Mouse (Mus musculus) brown adipose tissue, adult 24 weeks (tissue): ENCODE results near the gene Ly6g6c. TPM values are rescaled to one million over a fixed set of nuclear protein-coding genes. Genes with fewer than 3 reads are reported as not detected.

Experiments
- H3K27ac ChIP-seq: fragments of 200-500 bp; replicated peaks from 2 replicates; pipeline ENCODE4 v1.5.1; 2012; ENCODE audit warnings: low read depth, mild to moderate bottlenecking, low read length
- H3K4me1 ChIP-seq: fragments of 200-500 bp; 2 replicates; pipeline ENCODE4 v1.6.1; 2012; ENCODE audit warnings: low read length, mixed read lengths; ENCODE audit not compliant: control insufficient read depth, insufficient read depth, insufficient read length
- H3K4me3 ChIP-seq: fragments of 200-500 bp; 2 replicates; pipeline ENCODE4 v1.5.1; 2012; ENCODE audit warnings: low read depth, mild to moderate bottlenecking, low read length, moderate library complexity; ENCODE audit not compliant: insufficient read depth
- polyA plus RNA-seq: library from polyadenylated mRNA; stranded (reverse); fragments of >200 nt; gene quantifications from 2 replicates; pipeline ENCODE4 v1.2.4, GENCODE M21; 2012; ENCODE audit not compliant: missing spikeins, insufficient read depth, insufficient read length

The Ly6g6c gene
- polyA plus RNA-seq, 1 experiment, result not detected

GRCm38 (mm10) chr17:35045807-35046680 lies 19.1 kb upstream of the Ly6g6c start:
- H3K4me3 ChIP-seq, result peak overlapping the region; percentile 63
- peak overlapping the region; percentile 57 for H3K27ac ChIP-seq
- H3K4me1 ChIP-seq, result peaks cover 12% of the 10 kb centered on the region; the same call in 1 of the 2 replicates

GRCm38 (mm10) chr17:35046681-35047455 lies 18.3 kb upstream of the Ly6g6c start, which contains the start of gene Msh5:
TSS of gene Msh5 (minus strand) at chr17:35046745.
- peak within 1 kb of the TSS; percentile 63 for H3K4me3 ChIP-seq
- peaks cover 12% of the 10 kb centered on the region; the same call in 1 of the 2 replicates for H3K4me1 ChIP-seq
- peak within 1 kb of the TSS; percentile 86 for H3K27ac ChIP-seq

- peak overlapping the region; percentile 9 for H3K4me3 ChIP-seq
- H3K27ac ChIP-seq, result peak overlapping the region; percentile 86
- H3K4me1 ChIP-seq, result peaks cover 12% of the 10 kb centered on the region; the same call in 1 of the 2 replicates
These were observed 17.5 kb upstream of the Ly6g6c start for GRCm38 (mm10) chr17:35047688-35048087.

GRCm38 (mm10) chr17:35048149-35048931 lies 16.8 kb upstream of the Ly6g6c start:
- Histone ChIP-seq H3K4me1 (peaks cover 12% of the 10 kb centered on the region; the same call in 1 of the 2 replicates), H3K4me3 (peak overlapping the region; percentile 9), H3K27ac (peak overlapping the region; percentile 86)

GRCm38 (mm10) chr17:35048932-35049440 lies 16.2 kb upstream of the Ly6g6c start:
- Histone ChIP-seq H3K4me1 (peaks cover 11% of the 10 kb centered on the region; the same call in 1 of the 2 replicates), H3K4me3 (peak overlapping the region; percentile 6; the same call in 1 of the 2 replicates), H3K27ac (peak overlapping the region; percentile 66)

GRCm38 (mm10) chr17:35049561-35050016 lies 15.6 kb upstream of the Ly6g6c start, which contains the start of gene Clic1:
TSS of gene Clic1 (plus strand) at chr17:35049966.
- Histone ChIP-seq H3K27ac (peak within 1 kb of the TSS; percentile 99), H3K4me3 (peak within 1 kb of the TSS; percentile 66), H3K4me1 (peaks cover 10% of the 10 kb centered on the region; the same call in 1 of the 2 replicates)

- Histone ChIP-seq H3K27ac (peak overlapping the region; percentile 99), H3K4me1 (peaks cover 10% of the 10 kb centered on the region; the same call in 1 of the 2 replicates), H3K4me3 (peak overlapping the region; percentile 66)
These were observed 14.9 kb upstream of the Ly6g6c start for GRCm38 (mm10) chr17:35050126-35050750.

- Histone ChIP-seq H3K27ac (peak overlapping the region; percentile 99), H3K4me3 (peak overlapping the region; percentile 66), H3K4me1 (peaks cover 10% of the 10 kb centered on the region; the same call in 1 of the 2 replicates)
These were observed 13.8 kb upstream of the Ly6g6c start for GRCm38 (mm10) chr17:35051156-35052086.

GRCm38 (mm10) chr17:35052271-35052798 lies 12.9 kb upstream of the Ly6g6c start:
- Histone ChIP-seq H3K27ac (peak overlapping the region; percentile 99), H3K4me1 (peaks cover 10% of the 10 kb centered on the region; the same call in 1 of the 2 replicates), H3K4me3 (peak overlapping the region; percentile 66)

GRCm38 (mm10) chr17:35055691-35056495 lies 9.3 kb upstream of the Ly6g6c start:
- Histone ChIP-seq H3K4me1 (no peaks in the 10 kb centered on the region; the same call in 1 of the 2 replicates), H3K27ac (peak overlapping the region; percentile 45; the same call in 1 of the 2 replicates), H3K4me3 (no peak overlapping the region)

GRCm38 (mm10) chr17:35057090-35057489 lies 8.1 kb upstream of the Ly6g6c start:
- no peak overlapping the region for H3K4me3 ChIP-seq

GRCm38 (mm10) chr17:35058316-35058715 lies 6.9 kb upstream of the Ly6g6c start:
- H3K27ac ChIP-seq, result peak overlapping the region; percentile 37; the same call in 1 of the 2 replicates
- H3K4me3 ChIP-seq, result no peak overlapping the region
- no peaks in the 10 kb centered on the region; the same call in 1 of the 2 replicates for H3K4me1 ChIP-seq

More at GRCm38 (mm10) chr17:35057090-35057489, 8.1 kb upstream of the Ly6g6c start:
- no peaks in the 10 kb centered on the region; the same call in 1 of the 2 replicates for H3K4me1 ChIP-seq
- H3K27ac ChIP-seq, result no peak overlapping the region
